ENCODE assay signal across 30 mouse cellular contexts in genomic region chr12:36119244-36119643, GRCm38 (mm10). TPM values are rescaled to one million over a fixed set of nuclear protein-coding genes. Genes with fewer than 3 reads are reported as not detected.
DNase-seq lines count a peak whose midpoint lies in the region; ATAC-seq and TF ChIP-seq lines count a peak whose summit lies in the region.
"Had no signal": no experiment of that assay in that cellular context is flagged by ENCODE, and none has a peak within 500 bp of the region (broad histone marks: within the 10 kb centered on the region; RNA-seq: fewer than 3 reads in every experiment).

No protein-coding gene starts in this region.

- no peak overlapping the region for H3K4me2 ChIP-seq in lung, postnatal 0 days (replicated peaks; ENCODE audit: low read depth, low read length)
- H3K4me2 ChIP-seq: embryonic facial prominence, embryonic 13.5 days; forebrain, embryonic 12.5 days; forebrain, embryonic 15.5 days; heart, embryonic 12.5 days; heart, embryonic 15.5 days; hindbrain, embryonic 13.5 days had no signal

- no peaks in the 10 kb centered on the region for H3K27me3 ChIP-seq in lung, postnatal 0 days (replicated peaks; ENCODE audit: insufficient read depth, low read length)
- H3K27me3 ChIP-seq: CH12.LX; embryonic facial prominence, embryonic 13.5 days; forebrain, embryonic 12.5 days; forebrain, embryonic 15.5 days; heart, embryonic 12.5 days; heart, embryonic 15.5 days; hindbrain, embryonic 13.5 days; Patski had no signal

- TF ChIP-seq CTCF in lung, postnatal 0 days (IDR thresholded peaks at IDR 0.05): no peak

- no peak overlapping the region for H3K4me3 ChIP-seq in lung, postnatal 0 days (ENCODE audit: low read depth, low read length)
- H3K4me3 ChIP-seq: embryonic facial prominence, embryonic 10.5 days; embryonic facial prominence, embryonic 13.5 days; erythroblast, embryonic 14.5 days; forebrain, embryonic 12.5 days; forebrain, embryonic 15.5 days; heart, embryonic 12.5 days; heart, embryonic 15.5 days; hindbrain, embryonic 10.5 days; hindbrain, embryonic 13.5 days had no signal

- peak; percentile 28 for DNase-seq in heart, adult 11 months
- DNase-seq in heart, adult 9 months (ENCODE audit: low spot score in 2 of 2): no peak
- no peak for DNase-seq in ovary, adult 18-20 months (ENCODE audit: low spot score)
- no peak for DNase-seq in lung, postnatal 0 days (ENCODE audit: low spot score)
- DNase-seq: adrenal gland, postnatal 10 days; adrenal gland, postnatal 36 days; B cell, adult 2 months; cerebellum, adult 11 months; cerebellum, adult 2 months; cerebellum, adult 9-11 months; cerebellum, postnatal 25 days; embryo, embryonic 11 days; gastrocnemius, postnatal 25 days; heart, postnatal 10 days; heart, postnatal 36 days had no signal

- H3K36me3 ChIP-seq in lung, postnatal 0 days (ENCODE audit: insufficient read depth, low read length): 0 out of 2 replicates have a peak, but pooled peaks cover 4% of the 10 kb centered on the region

- TF ChIP-seq EP300 in lung, postnatal 0 days (IDR thresholded peaks at IDR 0.05): no peak

- H3K9ac ChIP-seq in lung, postnatal 0 days (replicated peaks; ENCODE audit: low read depth): no peak overlapping the region
- H3K9ac ChIP-seq: embryonic facial prominence, embryonic 13.5 days; forebrain, embryonic 12.5 days; forebrain, embryonic 15.5 days; heart, embryonic 12.5 days; heart, embryonic 15.5 days; hindbrain, embryonic 13.5 days had no signal

- 90% methylated on average over 3 of the region's 3 CpGs for WGBS in lung, postnatal 0 days

- ATAC-seq in common myeloid progenitor, adult 5-6 weeks (replicated peaks; ENCODE audit: low read depth, poor library complexity, severe bottlenecking): peak; percentile 29; the same call in 1 of the 2 replicates
- ATAC-seq in megakaryocyte progenitor cell, adult 5-6 weeks (replicated peaks; ENCODE audit: poor library complexity): peak; percentile 46; the same call in 1 of the 2 replicates
- no peak for ATAC-seq in lung, postnatal 0 days
- ATAC-seq: forebrain, embryonic 15.5 days; hindbrain, embryonic 16.5 days; Patski had no signal

- no peak overlapping the region for H3K27ac ChIP-seq in lung, postnatal 0 days (ENCODE audit: low read length)
- H3K27ac ChIP-seq: embryonic facial prominence, embryonic 10.5 days; embryonic facial prominence, embryonic 13.5 days; forebrain, embryonic 12.5 days; forebrain, embryonic 15.5 days; heart, embryonic 15.5 days; hindbrain, embryonic 10.5 days; hindbrain, embryonic 13.5 days had no signal

- H3K9me3 ChIP-seq in lung, postnatal 0 days (ENCODE audit: low read length): no peaks in the 10 kb centered on the region
- H3K9me3 ChIP-seq: embryonic facial prominence, embryonic 10.5 days; embryonic facial prominence, embryonic 13.5 days; forebrain, embryonic 12.5 days; forebrain, embryonic 15.5 days; G1E; heart, embryonic 12.5 days; heart, embryonic 15.5 days; hindbrain, embryonic 10.5 days; hindbrain, embryonic 13.5 days had no signal

- H3K4me1 ChIP-seq in lung, postnatal 0 days (ENCODE audit: insufficient read depth, low read depth, low read length): no peaks in the 10 kb centered on the region
- H3K4me1 ChIP-seq: embryonic facial prominence, embryonic 10.5 days; embryonic facial prominence, embryonic 13.5 days; forebrain, embryonic 12.5 days; forebrain, embryonic 15.5 days; heart, embryonic 12.5 days; heart, embryonic 15.5 days; hindbrain, embryonic 10.5 days; hindbrain, embryonic 13.5 days had no signal

RNA-seq across cellular contexts. Expression of gene Ankmy2, which starts 37.7 kb away (rescaled TPM):
- total RNA-seq in common myeloid progenitor, adult 5-6 weeks (2017): 23.5 and 24.3 TPM in 2 replicates
- 17.1 and 22.2 TPM in 2 replicates for total RNA-seq in megakaryocyte progenitor cell, adult 5-6 weeks (2015)
- 22.7 and 23.3 TPM in 2 replicates for total RNA-seq in megakaryocyte progenitor cell, adult 5-6 weeks (2017)
- polyA plus RNA-seq in lung, postnatal 0 days (2015; fragmentation: Nextera tagmentation; extraction: Ambion mirVana): 21.4 and 24.1 TPM in 2 replicates

RNA-seq across cellular contexts. Expression of gene Bzw2, which starts 38.6 kb away (rescaled TPM):
- 132 and 152 TPM in 2 replicates for total RNA-seq in common myeloid progenitor, adult 5-6 weeks (2017)
- total RNA-seq in megakaryocyte progenitor cell, adult 5-6 weeks (2015): 150 and 156 TPM in 2 replicates
- total RNA-seq in megakaryocyte progenitor cell, adult 5-6 weeks (2017): 111 and 131 TPM in 2 replicates
- 43.4 and 44.2 TPM in 2 replicates for polyA plus RNA-seq in lung, postnatal 0 days (2015; fragmentation: Nextera tagmentation; extraction: Ambion mirVana)
